Mouse (Mus musculus) midbrain, embryonic 10.5 days (tissue): ENCODE measurements around the gene Vstm4. TPM values are rescaled to one million over a fixed set of nuclear protein-coding genes. Genes with fewer than 3 reads are reported as not detected.

Experiments used
- DNase-seq: peaks from one replicate; pipeline ENCODE4 v3.0.0-alpha.2; 2017; ENCODE audit warnings: low spot score
- H3K27ac ChIP-seq: fragments of 300-500 bp; sonication (generic); replicated peaks from 2 replicates; pipeline ENCODE4 v1.5.1; 2016; ENCODE audit warnings: mild to moderate bottlenecking
- H3K27me3 ChIP-seq: fragments of 300-500 bp; sonication (generic); 2 replicates; pipeline ENCODE4 v1.6.1; 2016; ENCODE audit warnings: low read depth, mild to moderate bottlenecking; ENCODE audit not compliant: poor library complexity, severe bottlenecking
- H3K36me3 ChIP-seq: fragments of 300-500 bp; sonication (generic); 2 replicates; pipeline ENCODE4 v1.6.1; 2016; ENCODE audit warnings: mild to moderate bottlenecking, moderate library complexity
- H3K4me1 ChIP-seq: fragments of 300-500 bp; sonication (generic); 2 replicates; pipeline ENCODE4 v1.6.1; 2016
- H3K4me3 ChIP-seq: fragments of 300-500 bp; sonication (generic); 2 replicates; pipeline ENCODE4 v1.5.1; 2016; ENCODE audit warnings: mild to moderate bottlenecking, moderate library complexity
- H3K9me3 ChIP-seq: fragments of 300-500 bp; sonication (generic); replicated peaks from 2 replicates; pipeline ENCODE4 v1.6.1; 2016; ENCODE audit warnings: mild to moderate bottlenecking
- WGBS: fragments of 180-500 bp; shearing (Covaris S2); methylation state at CpG from one replicate; pipeline ENCODE4 v1.1.7; 2016; 5-methylcytosine and 5-hydroxymethylcytosine counted together
- polyA plus RNA-seq: library from polyadenylated mRNA; unstranded; fragments of >200 nt; fragmentation: Nextera tagmentation; extraction: Ambion mirVana; gene quantifications from 2 replicates; pipeline ENCODE4 v1.2.1, GENCODE M21; 2016

The Vstm4 gene
- polyA plus RNA-seq, 1 experiment from 2014 or later: 2.7 TPM

- Histone ChIP-seq H3K4me3 (no peak overlapping the region), H3K4me1 (peaks cover 40% of the 10 kb centered on the region), H3K27ac (no peak overlapping the region; the same call in 1 of the 2 replicates), H3K9me3 (no peaks in the 10 kb centered on the region), H3K36me3 (no peaks in the 10 kb centered on the region), H3K27me3 (no peaks in the 10 kb centered on the region)
- WGBS: 60% methylated on average over 6 of the region's 6 CpGs
- no peak for DNase-seq
Observed at GRCm38 (mm10) chr14:32827994-32828650, 28.4 kb upstream of the Vstm4 start.

GRCm38 (mm10) chr14:32833847-32834246, 22.7 kb upstream of the Vstm4 start, which contains the start of gene Fam170b:
Gene Fam170b, plus strand, starts transcription at chr14:32833962.
- no peak for DNase-seq
- H3K27ac ChIP-seq: no peak within 1 kb of the TSS
- no peak within 1 kb of the TSS for H3K4me3 ChIP-seq
- H3K9me3 ChIP-seq: no peaks in the 10 kb centered on the region
- H3K36me3 ChIP-seq: no peaks in the 10 kb centered on the region
- H3K4me1 ChIP-seq: 0 out of 2 replicates have a peak, but pooled peaks cover 3% of the 10 kb centered on the region
- 88% methylated on average over 8 of the region's 8 CpGs for WGBS
- no peaks in the 10 kb centered on the region for H3K27me3 ChIP-seq

GRCm38 (mm10) chr14:32835181-32835580, 21.4 kb upstream of the Vstm4 start:
- H3K4me3 ChIP-seq: no peak overlapping the region
- no peaks in the 10 kb centered on the region for H3K9me3 ChIP-seq
- 0 out of 2 replicates have a peak, but pooled peaks cover 3% of the 10 kb centered on the region for H3K4me1 ChIP-seq
- no peaks in the 10 kb centered on the region for H3K27me3 ChIP-seq
- no peak overlapping the region for H3K27ac ChIP-seq
- no peak for DNase-seq
- 89% methylated on average over 14 of the region's 14 CpGs for WGBS
- no peaks in the 10 kb centered on the region for H3K36me3 ChIP-seq

- no peak for DNase-seq
- Histone ChIP-seq H3K27ac (no peak overlapping the region), H3K36me3 (no peaks in the 10 kb centered on the region), H3K4me1 (0 out of 2 replicates have a peak, but pooled peaks cover 3% of the 10 kb centered on the region), H3K27me3 (no peaks in the 10 kb centered on the region), H3K9me3 (no peaks in the 10 kb centered on the region), H3K4me3 (no peak overlapping the region)
- WGBS: 89% methylated on average over 14 of the region's 14 CpGs
Observed at GRCm38 (mm10) chr14:32835596-32835995, 21.0 kb upstream of the Vstm4 start.

- no peak overlapping the region for H3K4me3 ChIP-seq
- no peaks in the 10 kb centered on the region for H3K27me3 ChIP-seq
- 0 out of 2 replicates have a peak, but pooled peaks cover 3% of the 10 kb centered on the region for H3K4me1 ChIP-seq
- 94% methylated on average over 11 of the region's 11 CpGs for WGBS
- DNase-seq: no peak
- H3K27ac ChIP-seq: no peak overlapping the region
- H3K9me3 ChIP-seq: no peaks in the 10 kb centered on the region
- H3K36me3 ChIP-seq: no peaks in the 10 kb centered on the region
Observed at GRCm38 (mm10) chr14:32836191-32836590, 20.4 kb upstream of the Vstm4 start.

- Histone ChIP-seq H3K9me3 (no peaks in the 10 kb centered on the region), H3K27ac (no peak overlapping the region), H3K36me3 (no peaks in the 10 kb centered on the region), H3K4me3 (no peak overlapping the region), H3K27me3 (no peaks in the 10 kb centered on the region), H3K4me1 (no peaks in the 10 kb centered on the region)
- DNase-seq: no peak
Observed at GRCm38 (mm10) chr14:32842052-32842451, 14.5 kb upstream of the Vstm4 start.

GRCm38 (mm10) chr14:32854059-32854458, 2.5 kb upstream of the Vstm4 start:
- 91% methylated on average over 4 of the region's 4 CpGs for WGBS
- DNase-seq: no peak
- Histone ChIP-seq H3K4me1 (0 out of 2 replicates have a peak, but pooled peaks cover 7% of the 10 kb centered on the region), H3K9me3 (no peaks in the 10 kb centered on the region), H3K27ac (no peak overlapping the region), H3K27me3 (peaks cover 34% of the 10 kb centered on the region), H3K36me3 (no peaks in the 10 kb centered on the region), H3K4me3 (no peak overlapping the region)

GRCm38 (mm10) chr14:32856246-32856645, 310 bp upstream of the Vstm4 start:
- no peak for DNase-seq
- peak overlapping the region; percentile 68 for H3K4me3 ChIP-seq
- H3K27me3 ChIP-seq: peaks cover 36% of the 10 kb centered on the region
- H3K4me1 ChIP-seq: peaks cover 19% of the 10 kb centered on the region
- H3K36me3 ChIP-seq: no peaks in the 10 kb centered on the region
- 43% methylated on average over 5 of the region's 5 CpGs for WGBS
- no peaks in the 10 kb centered on the region for H3K9me3 ChIP-seq
- H3K27ac ChIP-seq: no peak overlapping the region

- 93% methylated on average over 10 of the region's 10 CpGs for WGBS
- no peak overlapping the region for H3K27ac ChIP-seq
- no peaks in the 10 kb centered on the region for H3K36me3 ChIP-seq
- no peak for DNase-seq
- H3K27me3 ChIP-seq: peaks cover 36% of the 10 kb centered on the region
- peaks cover 25% of the 10 kb centered on the region for H3K4me1 ChIP-seq
- no peak overlapping the region for H3K4me3 ChIP-seq
- no peaks in the 10 kb centered on the region for H3K9me3 ChIP-seq
Observed at GRCm38 (mm10) chr14:32858361-32858760, 1.8 kb downstream of the Vstm4 start.

GRCm38 (mm10) chr14:32858941-32859510, 2.5 kb downstream of the Vstm4 start:
- 82% methylated on average over 6 of the region's 6 CpGs for WGBS
- DNase-seq: no peak

GRCm38 (mm10) chr14:32859831-32860569, 3.4 kb downstream of the Vstm4 start:
- no peaks in the 10 kb centered on the region for H3K9me3 ChIP-seq
- no peak overlapping the region for H3K27ac ChIP-seq
- no peak for DNase-seq
- H3K36me3 ChIP-seq: no peaks in the 10 kb centered on the region
- H3K4me1 ChIP-seq: peaks cover 25% of the 10 kb centered on the region
- peaks cover 36% of the 10 kb centered on the region for H3K27me3 ChIP-seq
- H3K4me3 ChIP-seq: no peak overlapping the region
- WGBS: 60% methylated on average over 11 of the region's 11 CpGs

More at GRCm38 (mm10) chr14:32858941-32859510, 2.5 kb downstream of the Vstm4 start:
- Histone ChIP-seq H3K9me3 (no peaks in the 10 kb centered on the region), H3K27me3 (peaks cover 36% of the 10 kb centered on the region), H3K27ac (no peak overlapping the region), H3K36me3 (no peaks in the 10 kb centered on the region), H3K4me1 (peaks cover 25% of the 10 kb centered on the region), H3K4me3 (no peak overlapping the region)

- WGBS: 43% methylated on average over 6 of the region's 6 CpGs
- Histone ChIP-seq H3K36me3 (no peaks in the 10 kb centered on the region), H3K9me3 (no peaks in the 10 kb centered on the region), H3K4me3 (no peak overlapping the region), H3K27ac (peak overlapping the region; percentile 55; the same call in 1 of the 2 replicates), H3K4me1 (peaks cover 25% of the 10 kb centered on the region), H3K27me3 (peaks cover 28% of the 10 kb centered on the region)
- DNase-seq: no peak
Observed at GRCm38 (mm10) chr14:32861149-32861581, 4.6 kb downstream of the Vstm4 start.
